Mouse (Mus musculus) left cerebral cortex, adult 8-10 months (tissue): ENCODE data around the gene Ttc1. TPM values are rescaled to one million over a fixed set of nuclear protein-coding genes. Genes with fewer than 3 reads are reported as not detected.

Experiments
- DNase-seq, 2 experiments: peaks; one replicate each; pipeline ENCODE4 v3.0.0; 2022; ENCODE audit warnings: low spot score in 2 of 2
- total RNA-seq, 4 experiments: library from RNA; stranded (reverse); gene quantifications; 2 replicates each; pipeline ENCODE4 v1.2.4; 2022

Gene Ttc1
- total RNA-seq, 4 experiments from 2014 or later: 57.2 to 71.1 (median 66.3) TPM

DNA sequence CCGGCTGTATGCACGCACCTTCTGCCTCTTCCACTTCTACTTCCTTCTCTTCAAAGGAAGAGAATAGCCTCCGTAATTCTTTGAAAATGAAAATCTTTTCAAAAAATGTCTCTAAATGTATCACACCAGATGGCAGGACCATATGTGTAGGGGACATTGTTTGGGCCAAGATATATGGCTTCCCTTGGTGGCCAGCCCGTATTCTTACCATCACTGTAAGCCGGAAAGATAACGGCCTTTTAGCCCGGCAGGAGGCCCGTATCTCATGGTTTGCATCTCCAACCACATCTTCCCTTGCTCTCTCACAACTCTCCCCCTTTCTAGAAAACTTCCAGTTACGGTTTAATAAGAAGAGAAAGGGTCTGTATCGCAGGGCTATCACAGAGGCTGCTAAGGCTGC lies 42.1 kb downstream of the Ttc1 start:
- DNase-seq: no peak

DNA sequence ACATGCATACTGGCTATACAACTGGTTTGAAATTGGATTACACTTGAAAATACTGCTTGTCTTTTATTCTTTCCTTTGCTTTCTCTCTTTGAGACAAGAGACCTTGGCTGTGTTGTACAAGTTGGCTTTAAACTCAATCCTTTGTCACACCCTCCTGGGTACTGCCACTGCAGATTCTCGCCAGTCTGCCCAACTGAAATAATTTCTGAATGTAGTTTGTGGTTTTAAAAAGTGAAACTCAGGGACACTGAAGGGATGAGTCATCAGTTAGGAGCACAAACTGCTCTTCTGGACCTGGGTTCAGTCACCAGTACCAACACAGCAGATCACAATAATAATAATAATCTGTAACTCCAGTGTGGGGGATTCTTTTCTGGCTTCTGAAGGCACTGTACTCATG lies 44.3 kb downstream of the Ttc1 start:
- DNase-seq: no peak

DNA sequence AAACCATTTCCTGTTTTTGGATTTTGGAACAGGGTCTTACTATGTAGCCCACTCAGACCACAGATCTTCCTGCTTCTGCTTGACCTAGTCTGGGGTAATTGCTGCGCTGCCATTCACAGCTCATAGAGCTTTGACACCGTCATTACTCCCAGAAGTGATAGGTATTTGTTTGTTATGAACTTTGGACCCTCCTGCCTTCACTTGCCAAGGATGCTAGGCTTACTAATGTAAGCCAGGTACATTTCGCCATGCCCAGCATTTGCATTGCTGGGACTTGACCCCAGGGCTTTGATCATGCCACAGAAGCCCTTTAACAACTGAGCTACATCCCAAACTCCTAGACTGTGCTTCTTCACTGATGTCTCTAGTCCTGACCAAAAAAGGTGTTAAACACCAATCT lies 47.5 kb downstream of the Ttc1 start:
- DNase-seq: no peak

DNA sequence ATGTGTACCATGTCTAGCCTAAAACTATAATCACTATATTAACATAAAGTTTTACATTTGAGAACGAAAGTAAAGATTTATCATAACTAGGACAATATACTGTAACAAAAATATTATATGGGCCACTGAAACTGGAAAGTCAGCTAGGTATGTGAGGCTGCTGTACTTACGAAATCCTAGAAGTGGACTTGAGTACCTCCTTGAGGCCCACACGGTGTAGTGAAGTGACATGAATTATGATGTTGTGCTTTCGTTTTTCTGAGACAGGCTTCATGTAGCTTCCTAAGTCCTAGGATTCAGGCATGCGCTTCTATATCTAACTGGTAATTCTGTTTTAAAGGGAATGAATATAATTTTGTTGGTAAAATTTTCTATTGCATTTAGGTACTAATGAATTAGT lies 49.2 kb downstream of the Ttc1 start:
- no peak for DNase-seq

DNA sequence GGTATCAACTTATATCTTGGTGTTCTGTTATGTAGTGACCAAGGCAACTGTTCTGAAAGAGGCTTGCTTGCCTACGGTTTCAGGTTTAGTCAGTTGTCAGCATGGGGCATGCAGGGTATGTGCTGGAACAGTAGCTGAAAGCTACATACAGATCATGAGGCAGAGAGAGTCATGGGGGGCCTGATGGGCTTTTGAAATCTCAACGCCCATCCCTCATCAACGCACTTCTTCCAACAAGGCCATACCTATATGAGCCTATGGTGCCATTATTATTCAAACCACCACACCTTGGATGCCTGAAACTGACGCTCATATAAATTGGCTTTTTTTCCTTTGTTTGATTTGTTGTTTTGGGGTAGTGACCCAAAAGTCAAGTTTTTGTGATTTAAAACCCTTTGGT lies 51.2 kb downstream of the Ttc1 start:
- DNase-seq: no peak

DNA sequence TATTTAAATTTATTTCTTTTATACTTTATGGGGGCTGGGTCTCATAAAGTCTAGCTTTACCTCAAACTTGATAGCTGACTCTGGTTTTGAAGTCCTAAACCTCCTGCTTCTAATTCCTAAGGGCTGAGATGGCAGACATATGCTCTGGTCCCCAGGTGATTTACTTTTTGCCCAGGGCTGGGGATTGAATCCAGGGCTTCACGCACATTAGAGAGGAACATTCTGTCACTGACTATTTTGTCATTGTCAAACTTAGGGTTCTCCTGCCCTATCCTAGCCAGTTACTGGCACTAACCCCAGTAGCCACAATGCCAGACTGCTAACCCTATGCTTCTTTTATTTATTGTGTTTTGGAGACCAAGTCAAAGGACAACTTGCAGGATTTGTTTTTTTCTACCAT lies 59.0 kb downstream of the Ttc1 start:
- no peak for DNase-seq

DNA sequence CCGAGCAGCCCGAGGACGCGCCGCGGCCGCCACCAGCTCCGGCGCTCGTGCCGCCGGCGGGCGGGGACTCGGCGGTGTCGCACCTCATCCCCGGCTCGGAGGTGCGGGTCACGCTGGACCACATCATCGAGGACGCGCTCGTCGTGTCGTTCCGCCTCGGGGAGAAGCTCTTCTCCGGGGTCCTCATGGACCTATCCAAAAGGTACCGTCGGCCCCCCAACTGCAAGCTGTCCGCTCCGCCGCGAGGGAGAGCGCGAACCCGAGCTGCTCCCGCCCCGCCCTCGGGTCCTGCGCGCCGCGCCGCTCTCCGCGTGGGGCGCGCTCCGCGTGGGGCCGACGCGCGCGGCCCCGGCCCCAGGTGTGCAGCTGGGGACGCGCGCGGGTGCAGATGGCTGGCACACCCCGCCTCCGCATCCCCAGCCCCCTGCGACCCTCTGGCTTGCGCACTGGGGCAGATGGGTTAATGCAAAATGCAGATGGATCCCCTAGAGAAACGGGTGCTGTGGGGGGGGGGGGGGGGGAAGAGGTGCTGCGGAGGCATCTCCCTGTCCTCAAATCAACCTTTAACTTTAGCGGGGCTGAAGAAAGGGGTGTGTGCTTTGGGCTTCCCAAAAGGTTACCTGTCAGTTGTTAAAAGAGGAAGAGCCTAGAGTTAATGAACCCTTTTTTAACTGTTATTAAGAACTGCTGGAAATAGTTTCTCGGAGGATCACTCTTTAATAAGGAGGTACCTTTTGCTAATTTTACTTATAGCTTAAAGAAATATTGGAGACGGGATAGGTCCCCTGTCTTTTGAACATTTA lies 65.2 kb downstream of the Ttc1 start:
- DNase-seq: peak; percentile 51 to 54

DNA sequence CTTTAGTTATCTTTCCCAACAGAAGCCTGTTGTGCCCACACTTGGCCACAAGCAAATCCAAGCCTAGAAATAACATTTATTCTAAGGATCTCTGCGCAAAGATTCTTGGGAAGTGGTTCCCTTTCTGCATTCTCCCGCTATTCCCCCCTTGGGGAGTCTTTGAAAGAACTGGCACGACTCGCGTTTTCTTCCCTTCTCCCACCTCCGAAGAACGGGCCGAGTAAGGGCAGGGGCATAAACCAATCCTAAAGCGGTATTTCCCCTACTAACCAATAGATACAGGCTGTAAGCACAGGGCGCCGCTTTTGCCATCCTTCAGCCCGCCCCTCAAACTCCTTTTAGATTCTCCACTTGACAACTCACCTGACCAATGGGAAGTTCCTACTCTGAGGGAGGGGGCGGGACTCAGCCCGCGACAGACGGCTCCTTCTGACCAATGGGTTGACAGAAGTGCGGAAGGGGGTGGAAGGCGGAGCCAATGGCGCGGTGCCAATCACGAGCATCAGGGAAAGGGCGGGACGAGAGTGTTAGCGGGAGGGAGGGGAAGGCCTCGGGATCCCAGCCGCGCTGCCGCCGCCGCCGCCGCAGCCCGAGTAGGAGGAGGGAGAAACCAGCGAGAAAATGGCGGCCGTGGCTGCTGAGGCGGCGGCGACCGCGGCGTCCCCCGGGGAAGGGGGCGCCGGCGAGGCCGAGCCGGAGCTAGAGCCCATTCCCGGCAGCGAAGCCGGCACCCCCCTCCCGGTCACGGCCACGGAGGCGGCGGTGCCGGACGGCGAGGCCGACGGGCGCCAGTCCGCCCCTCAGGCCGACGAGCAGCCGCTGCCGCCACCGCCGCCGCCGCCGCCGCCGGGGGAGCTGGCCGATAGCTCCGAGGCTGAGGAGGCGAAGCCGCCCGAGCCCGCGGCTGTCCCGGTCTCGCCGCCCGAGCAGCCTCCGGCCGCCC lies 66.1 kb downstream of the Ttc1 start, which contains the start of gene Pwwp2a:
Gene Pwwp2a (plus strand): TSS at position 527 of the 943 bp plus-strand sequence.
- peak; percentile 95 to 98 for DNase-seq

Other genes with a start within 250 kb of the Ttc1 start
- 1 to 10 TPM; 2.8 to 4.0 (median 3.2) TPM for gene Ccnjl, start 219.2 kb downstream of the Ttc1 start, total RNA-seq
- gene 4933415A04Rik, start 161.0 kb downstream of the Ttc1 start, total RNA-seq: 1 to 10 TPM in 1 of 4 experiments, under 1 TPM in 3; 0.53 to 1.1 (median 0.86) TPM
- not detected for gene Fabp6, start 146.5 kb downstream of the Ttc1 start, total RNA-seq
- gene Pwwp2a, start 66.0 kb downstream of the Ttc1 start, total RNA-seq: 10 to 100 TPM; 58.3 to 63.5 (median 62.4) TPM
- 10 to 100 TPM; 25.8 to 30.3 (median 26.6) TPM for gene Adra1b, start 153.2 kb upstream of the Ttc1 start, total RNA-seq